Mouse (Mus musculus) layer of hippocampus, adult 11-12 months (tissue): Measurements from ENCODE around the gene Dock9.

Experiments
- DNase-seq: peaks from one replicate; pipeline ENCODE4 v3.0.0; 2022; ENCODE audit warnings: low spot score

Gene Dock9

GRCm38 (mm10) chr14:121791112-121791511 is 6.5 kb downstream of the Dock9 start:
- DNase-seq: no peak

GRCm38 (mm10) chr14:121789273-121789672 is 8.4 kb downstream of the Dock9 start:
- DNase-seq: no peak

GRCm38 (mm10) chr14:121788451-121788850 is 9.2 kb downstream of the Dock9 start:
- no peak for DNase-seq

- DNase-seq: no peak
These were observed 10.2 kb downstream of the Dock9 start for GRCm38 (mm10) chr14:121787430-121787829.

- DNase-seq: no peak
These were observed 10.7 kb downstream of the Dock9 start for GRCm38 (mm10) chr14:121786900-121787299.

- no peak for DNase-seq
These were observed 12.2 kb downstream of the Dock9 start for GRCm38 (mm10) chr14:121785394-121785793.

- DNase-seq: no peak
These were observed 16.6 kb downstream of the Dock9 start for GRCm38 (mm10) chr14:121780942-121781531.

- no peak for DNase-seq
These were observed 17.3 kb downstream of the Dock9 start for GRCm38 (mm10) chr14:121780144-121780913.

GRCm38 (mm10) chr14:121779620-121780019 is 18.0 kb downstream of the Dock9 start:
- no peak for DNase-seq

- DNase-seq: no peak
These were observed 20.3 kb downstream of the Dock9 start for GRCm38 (mm10) chr14:121777279-121777831.

GRCm38 (mm10) chr14:121776749-121777148 is 20.9 kb downstream of the Dock9 start:
- no peak for DNase-seq

- peak; percentile 29 for DNase-seq
These were observed 35.6 kb downstream of the Dock9 start for GRCm38 (mm10) chr14:121762021-121762452.

GRCm38 (mm10) chr14:121760403-121760802 is 37.2 kb downstream of the Dock9 start:
- no peak for DNase-seq

GRCm38 (mm10) chr14:121754110-121754509 is 43.5 kb downstream of the Dock9 start:
- no peak for DNase-seq

- no peak for DNase-seq
These were observed 44.8 kb downstream of the Dock9 start for GRCm38 (mm10) chr14:121752686-121753426.

GRCm38 (mm10) chr14:121749606-121750005 is 48.0 kb downstream of the Dock9 start:
- DNase-seq: no peak

- no peak for DNase-seq
These were observed 48.6 kb downstream of the Dock9 start for GRCm38 (mm10) chr14:121749084-121749483.

GRCm38 (mm10) chr14:121747360-121747759 is 50.3 kb downstream of the Dock9 start:
- no peak for DNase-seq

GRCm38 (mm10) chr14:121743787-121744417 is 53.7 kb downstream of the Dock9 start:
- no peak for DNase-seq

GRCm38 (mm10) chr14:121738431-121739403 is 58.9 kb downstream of the Dock9 start:
- peak; percentile 52 for DNase-seq

GRCm38 (mm10) chr14:121737277-121737676 is 60.4 kb downstream of the Dock9 start:
- peak; percentile 44 for DNase-seq
